Mouse (Mus musculus): Measurements from ENCODE around the gene Naip5. TPM values are rescaled to one million over a fixed set of nuclear protein-coding genes. Genes with fewer than 3 reads are reported as not detected.
"Not testable (repeated sequence)": the region's sequence is repeated elsewhere in the genome, so short reads cannot be mapped to it uniquely, and the experiment has no call there.

Gene Naip5
- polyA plus RNA-seq (2012; rRNA removed), result 0.55 and 0.61 TPM in 2 replicates
- 0.14 and 0.21 TPM in 2 replicates for polyA plus RNA-seq (2014; fragmentation: Nextera tagmentation; extraction: Ambion mirVana)

GRCm38 (mm10) chr13:100246223-100246622, at the start of gene Naip5:
Naip5 (minus strand) TSS chr13:100246323.
- H3K9ac ChIP-seq (ENCODE audit: low read depth, low read length, severe bottlenecking); H3K4me1 ChIP-seq (ENCODE audit: control insufficient read depth, insufficient read depth, low read length); DNase-seq (ENCODE audit: low spot score); H3K9me3 ChIP-seq (ENCODE audit: control insufficient read depth, low read length); ATAC-seq (ENCODE audit: low FRiP score, low read depth); H3K4me2 ChIP-seq (replicated peaks; ENCODE audit: low read depth, low read length, severe bottlenecking); H3K4me3 ChIP-seq (replicated peaks; ENCODE audit: low read length); H3K36me3 ChIP-seq (ENCODE audit: control insufficient read depth, insufficient read depth, low read length); H3K27me3 ChIP-seq (ENCODE audit: control insufficient read depth, insufficient read depth, low read length); H3K27ac ChIP-seq (replicated peaks; ENCODE audit: low read depth, low read length): not testable (repeated sequence)
- WGBS, result 77% methylated on average over 4 of the region's 4 CpGs

GRCm38 (mm10) chr13:100284611-100285010, 38.5 kb upstream of the Naip5 start:
- H3K36me3 ChIP-seq (ENCODE audit: control insufficient read depth, insufficient read depth, low read length), result no peaks in the 10 kb centered on the region
- H3K27ac ChIP-seq (replicated peaks; ENCODE audit: low read depth, low read length), result no peak overlapping the region
- no peaks in the 10 kb centered on the region for H3K27me3 ChIP-seq (ENCODE audit: control insufficient read depth, insufficient read depth, low read length)
- no peak overlapping the region for H3K9ac ChIP-seq (ENCODE audit: low read depth, low read length, severe bottlenecking)
- H3K4me3 ChIP-seq (replicated peaks; ENCODE audit: low read length), result no peak overlapping the region
- TF ChIP-seq POLR2A (IDR thresholded peaks at IDR 0.05; ENCODE audit: borderline replicate concordance, extremely low read depth, insufficient read depth, insufficient read length), result no peak
- H3K4me2 ChIP-seq (replicated peaks; ENCODE audit: low read depth, low read length, severe bottlenecking), result no peak overlapping the region
- DNase-seq (ENCODE audit: low spot score) (no peak), ATAC-seq (ENCODE audit: low FRiP score, low read depth) (no peak)
- no peaks in the 10 kb centered on the region for H3K9me3 ChIP-seq (ENCODE audit: control insufficient read depth, low read length)
- no peaks in the 10 kb centered on the region for H3K4me1 ChIP-seq (ENCODE audit: control insufficient read depth, insufficient read depth, low read length)
- 91% methylated on average over 1 of the region's 1 CpGs for WGBS

DNA sequence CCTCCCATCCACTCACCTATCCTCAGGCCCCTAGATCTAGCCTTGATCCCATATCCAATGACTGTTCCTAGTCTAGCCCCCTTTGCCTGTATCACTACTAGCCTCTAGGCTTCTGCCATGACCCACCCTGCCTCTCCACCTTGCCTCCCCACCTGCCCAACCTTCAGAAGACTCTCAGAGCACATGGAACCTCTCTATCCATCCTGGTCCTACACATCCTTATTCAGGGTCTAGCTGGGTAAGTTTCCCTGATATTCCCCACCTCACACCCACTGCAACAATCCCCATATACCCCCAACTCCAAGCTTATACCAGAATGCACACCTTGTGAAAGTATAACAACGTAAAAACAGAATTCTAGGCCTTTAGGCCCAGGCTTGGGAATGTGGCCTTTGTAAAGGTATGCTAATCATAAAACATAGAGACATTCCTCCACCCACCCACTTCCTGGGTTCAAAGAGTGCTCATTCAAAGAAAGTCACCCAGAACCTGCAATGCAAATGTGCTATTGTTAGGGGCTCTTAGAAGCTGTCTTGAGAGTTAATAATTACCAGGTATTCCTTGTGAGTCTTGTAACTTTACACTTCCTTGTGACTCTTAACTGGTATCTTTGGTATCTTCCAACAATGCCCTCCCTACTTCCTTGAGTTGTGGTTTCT, 25.5 kb upstream of the Naip5 start:
- not testable (repeated sequence) for H3K27me3 ChIP-seq (ENCODE audit: control insufficient read depth, insufficient read depth, low read length); ATAC-seq (ENCODE audit: low FRiP score, low read depth); H3K9ac ChIP-seq (ENCODE audit: low read depth, low read length, severe bottlenecking); H3K4me3 ChIP-seq (replicated peaks; ENCODE audit: low read length); H3K4me2 ChIP-seq (replicated peaks; ENCODE audit: low read depth, low read length, severe bottlenecking); H3K9me3 ChIP-seq (ENCODE audit: control insufficient read depth, low read length); H3K36me3 ChIP-seq (ENCODE audit: control insufficient read depth, insufficient read depth, low read length); H3K27ac ChIP-seq (replicated peaks; ENCODE audit: low read depth, low read length); DNase-seq (ENCODE audit: low spot score); H3K4me1 ChIP-seq (ENCODE audit: control insufficient read depth, insufficient read depth, low read length)
- no CpG with 5 or more reads among the region's 1 CpGs for WGBS

- 52% methylated on average over 2 of the region's 2 CpGs for WGBS
- H3K27me3 ChIP-seq (ENCODE audit: control insufficient read depth, insufficient read depth, low read length); H3K4me1 ChIP-seq (ENCODE audit: control insufficient read depth, insufficient read depth, low read length); H3K9ac ChIP-seq (ENCODE audit: low read depth, low read length, severe bottlenecking); H3K4me2 ChIP-seq (replicated peaks; ENCODE audit: low read depth, low read length, severe bottlenecking); DNase-seq (ENCODE audit: low spot score); H3K4me3 ChIP-seq (replicated peaks; ENCODE audit: low read length); H3K36me3 ChIP-seq (ENCODE audit: control insufficient read depth, insufficient read depth, low read length); ATAC-seq (ENCODE audit: low FRiP score, low read depth); H3K9me3 ChIP-seq (ENCODE audit: control insufficient read depth, low read length); H3K27ac ChIP-seq (replicated peaks; ENCODE audit: low read depth, low read length): not testable (repeated sequence)
These were observed 10.9 kb upstream of the Naip5 start for GRCm38 (mm10) chr13:100256996-100257395.

DNA sequence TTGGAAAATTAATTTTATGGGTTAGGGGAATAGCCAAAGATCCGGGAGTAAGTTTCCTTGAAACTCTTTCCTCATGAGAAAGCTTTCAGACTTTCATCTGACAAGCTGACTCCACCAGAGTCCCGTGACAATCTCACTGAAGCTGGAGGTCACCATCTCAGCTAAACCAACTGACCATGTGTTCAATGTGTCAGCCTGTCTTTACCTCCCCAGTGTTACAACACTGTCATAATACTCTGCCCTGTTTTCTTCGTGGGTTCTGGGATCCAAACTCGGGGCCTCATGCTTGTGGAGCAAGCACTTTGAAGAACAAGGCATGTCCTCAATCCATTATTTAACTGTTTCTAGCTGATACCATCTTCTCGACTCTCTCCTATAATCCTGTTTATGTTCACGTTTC, 9.8 kb upstream of the Naip5 start:
- H3K27me3 ChIP-seq (ENCODE audit: control insufficient read depth, insufficient read depth, low read length); H3K27ac ChIP-seq (replicated peaks; ENCODE audit: low read depth, low read length); H3K4me3 ChIP-seq (replicated peaks; ENCODE audit: low read length); H3K9me3 ChIP-seq (ENCODE audit: control insufficient read depth, low read length); ATAC-seq (ENCODE audit: low FRiP score, low read depth); H3K36me3 ChIP-seq (ENCODE audit: control insufficient read depth, insufficient read depth, low read length); H3K9ac ChIP-seq (ENCODE audit: low read depth, low read length, severe bottlenecking); DNase-seq (ENCODE audit: low spot score); H3K4me2 ChIP-seq (replicated peaks; ENCODE audit: low read depth, low read length, severe bottlenecking); H3K4me1 ChIP-seq (ENCODE audit: control insufficient read depth, insufficient read depth, low read length): not testable (repeated sequence)
- WGBS, result 82% methylated on average over 5 of the region's 6 CpGs

GRCm38 (mm10) chr13:100251897-100252296, 5.8 kb upstream of the Naip5 start:
- not testable (repeated sequence) for DNase-seq (ENCODE audit: low spot score); H3K9ac ChIP-seq (ENCODE audit: low read depth, low read length, severe bottlenecking); H3K4me1 ChIP-seq (ENCODE audit: control insufficient read depth, insufficient read depth, low read length); H3K9me3 ChIP-seq (ENCODE audit: control insufficient read depth, low read length); ATAC-seq (ENCODE audit: low FRiP score, low read depth); H3K4me3 ChIP-seq (replicated peaks; ENCODE audit: low read length); H3K36me3 ChIP-seq (ENCODE audit: control insufficient read depth, insufficient read depth, low read length); H3K27ac ChIP-seq (replicated peaks; ENCODE audit: low read depth, low read length); H3K27me3 ChIP-seq (ENCODE audit: control insufficient read depth, insufficient read depth, low read length); H3K4me2 ChIP-seq (replicated peaks; ENCODE audit: low read depth, low read length, severe bottlenecking)
- WGBS, result 83% methylated on average over 2 of the region's 2 CpGs

DNA sequence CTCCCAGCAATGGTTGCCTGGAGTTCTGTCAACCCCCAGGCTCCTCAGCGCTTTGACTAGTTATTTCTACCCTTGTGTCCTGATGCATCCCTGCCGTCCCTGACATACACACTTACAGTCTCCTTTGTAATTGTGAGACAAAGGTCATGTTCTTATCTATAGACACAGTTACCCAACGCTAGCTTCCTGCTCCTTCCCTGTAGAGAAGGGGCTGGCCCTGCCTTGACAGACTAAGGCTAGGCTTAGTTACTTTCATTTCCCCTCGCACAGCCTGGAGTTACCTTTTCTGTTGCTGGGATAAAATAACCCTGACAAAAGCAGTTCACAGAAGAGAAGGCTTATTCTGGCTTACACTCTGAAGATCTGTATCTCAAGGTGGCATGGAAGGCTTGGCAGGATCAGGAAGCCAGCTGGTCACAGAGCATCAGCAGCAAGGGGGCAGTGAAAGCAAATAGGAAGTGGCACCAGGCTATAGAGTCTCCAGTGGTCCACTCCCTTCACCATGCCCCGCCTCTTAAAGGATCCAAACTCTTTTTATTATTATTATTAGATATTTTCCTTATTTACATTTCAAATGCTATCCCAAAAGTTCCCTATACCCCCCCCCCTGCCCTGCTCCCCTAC, 885 bp upstream of the Naip5 start:
- not testable (repeated sequence) for ATAC-seq (ENCODE audit: low FRiP score, low read depth); DNase-seq (ENCODE audit: low spot score); H3K9me3 ChIP-seq (ENCODE audit: control insufficient read depth, low read length); H3K27me3 ChIP-seq (ENCODE audit: control insufficient read depth, insufficient read depth, low read length); H3K36me3 ChIP-seq (ENCODE audit: control insufficient read depth, insufficient read depth, low read length); H3K9ac ChIP-seq (ENCODE audit: low read depth, low read length, severe bottlenecking); H3K4me3 ChIP-seq (replicated peaks; ENCODE audit: low read length); H3K4me1 ChIP-seq (ENCODE audit: control insufficient read depth, insufficient read depth, low read length); H3K4me2 ChIP-seq (replicated peaks; ENCODE audit: low read depth, low read length, severe bottlenecking); H3K27ac ChIP-seq (replicated peaks; ENCODE audit: low read depth, low read length)
- 86% methylated on average over 5 of the region's 5 CpGs for WGBS

Data from limb, embryonic 14.5 days (tissue).